Mouse (Mus musculus) myocyte (in vitro differentiated cells): ENCODE measurements around the gene Gm42906. TPM values are rescaled to one million over a fixed set of nuclear protein-coding genes. Genes with fewer than 3 reads are reported as not detected.

Experiments
- H3K27me3 ChIP-seq: one replicate; pipeline ENCODE4 v1.6.1; 2011; ENCODE audit not compliant: control insufficient read depth, insufficient read depth, insufficient read length
- H3K36me3 ChIP-seq: one replicate; pipeline ENCODE4 v1.6.1; 2011; ENCODE audit not compliant: control insufficient read depth, insufficient read depth
- H3K4me2 ChIP-seq: one replicate; pipeline ENCODE4 v1.6.1; 2011; ENCODE audit warnings: low read depth, control low read depth
- H3K4me3 ChIP-seq: one replicate; pipeline ENCODE4 v1.5.1; 2011; ENCODE audit warnings: mild to moderate bottlenecking, control low read depth, moderate library complexity
- H3K79me2 ChIP-seq: one replicate; pipeline ENCODE4 v1.6.1; 2011; ENCODE audit not compliant: control insufficient read depth, insufficient read depth
- H3ac ChIP-seq: one replicate; pipeline ENCODE4 v1.6.1; 2011; ENCODE audit not compliant: control insufficient read depth, insufficient read length
- CEBPB ChIP-seq: IDR thresholded peaks from 2 replicates; pipeline ENCODE4 v1.6.1; 2011; ENCODE audit warnings: mild to moderate bottlenecking, moderate library complexity; ENCODE audit not compliant: poor library complexity, insufficient read depth, severe bottlenecking
- E2F4 ChIP-seq: IDR thresholded peaks from one replicate; pipeline ENCODE4 v1.6.1; 2011; ENCODE audit warnings: mild to moderate bottlenecking, control low read depth, moderate library complexity; ENCODE audit not compliant: insufficient read depth
- MAX ChIP-seq: IDR thresholded peaks from one replicate; pipeline ENCODE4 v1.6.1; 2011; ENCODE audit warnings: low read depth, mild to moderate bottlenecking, control low read depth
- MYOD1 ChIP-seq, 3 experiments: IDR thresholded peaks; one replicate each; pipeline ENCODE4 v1.6.1; 2011; ENCODE audit warnings: control low read depth in 2 of 3, low read depth in 2 of 3, mild to moderate bottlenecking in 2 of 3, moderate library complexity in 1 of 3; ENCODE audit not compliant: insufficient read length in 2 of 3, control insufficient read depth in 1 of 3
- MYOG ChIP-seq, 3 experiments: IDR thresholded peaks; one replicate each; pipeline ENCODE4 v1.6.1; 2011; ENCODE audit warnings: control low read depth in 2 of 3, low read depth in 2 of 3, mild to moderate bottlenecking in 2 of 3; ENCODE audit not compliant: insufficient read length in 2 of 3, control insufficient read depth in 1 of 3, insufficient read depth in 1 of 3
- POLR2A ChIP-seq: IDR thresholded peaks from one replicate; pipeline ENCODE4 v1.6.1; 2011; ENCODE audit warnings: low read depth, mild to moderate bottlenecking, control low read depth, moderate library complexity; ENCODE audit not compliant: insufficient read length
- POLR2AphosphoS2 ChIP-seq: IDR thresholded peaks from one replicate; pipeline ENCODE4 v1.6.1; 2011; ENCODE audit warnings: low read depth, control low read depth; ENCODE audit not compliant: insufficient read length
- REST ChIP-seq: IDR thresholded peaks from one replicate; pipeline ENCODE4 v1.6.1; 2011; ENCODE audit warnings: mild to moderate bottlenecking, control low read depth, moderate library complexity; ENCODE audit not compliant: insufficient read depth, insufficient read length
- SRF ChIP-seq: IDR thresholded peaks from one replicate; pipeline ENCODE4 v1.6.1; 2011; ENCODE audit warnings: low read depth; ENCODE audit not compliant: control insufficient read depth, insufficient read length
- TCF12 ChIP-seq: IDR thresholded peaks from one replicate; pipeline ENCODE4 v1.6.1; 2011; ENCODE audit warnings: mild to moderate bottlenecking, control low read depth; ENCODE audit not compliant: poor library complexity, insufficient read depth, severe bottlenecking
- TCF3 ChIP-seq: IDR thresholded peaks from one replicate; pipeline ENCODE4 v1.6.1; 2011; ENCODE audit warnings: low read depth, control low read depth; ENCODE audit not compliant: insufficient read length
- USF1 ChIP-seq: IDR thresholded peaks from one replicate; pipeline ENCODE4 v1.6.1; 2011; ENCODE audit warnings: low read depth, mild to moderate bottlenecking, control low read depth, moderate library complexity
- polyA plus RNA-seq: library from polyadenylated mRNA; unstranded; fragments of >200 nt; fragmentation: generic; extraction: Trizol; gene quantifications from one replicate; pipeline ENCODE4 v1.2.1, GENCODE M21; 2012; ENCODE audit warnings: missing spikeins

The Gm42906 gene
- polyA plus RNA-seq, 1 experiment, result not detected

DNA sequence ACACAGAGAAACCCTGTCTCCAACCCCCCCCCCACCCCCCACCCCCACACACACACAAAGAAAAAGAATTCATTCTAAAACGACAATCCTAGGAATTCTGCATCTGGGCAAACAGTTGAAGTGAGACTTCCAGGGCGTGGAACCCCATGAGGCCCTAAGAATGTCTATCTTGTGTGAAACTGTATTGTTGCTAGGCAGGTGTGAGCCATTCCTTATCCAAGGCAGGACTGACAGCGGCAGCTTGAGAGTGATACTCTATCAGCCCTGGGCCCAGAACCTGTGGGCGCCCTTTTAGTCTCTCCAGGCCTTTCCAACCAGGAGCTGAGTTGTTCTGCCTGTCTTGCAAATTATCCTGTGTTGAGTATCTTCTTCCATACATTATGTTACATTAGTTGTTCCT is 129.6 kb downstream of the Gm42906 start:
- H3ac ChIP-seq, result no peak overlapping the region
- no peaks in the 10 kb centered on the region for H3K36me3 ChIP-seq
- peak in 2 of 3 experiments; percentile 84 to 93 for TF ChIP-seq MYOD1 (IDR thresholded peaks at IDR 0.05; ENCODE audit: control insufficient read depth in 1 of 3, insufficient read length in 2 of 3, low read depth in 2 of 3)
- peak; percentile 1 for TF ChIP-seq TCF3
- no peak for TF ChIP-seq REST
- peak in 1 of 3 experiments; percentile 55 for TF ChIP-seq MYOG (IDR thresholded peaks at IDR 0.05; ENCODE audit: control insufficient read depth in 1 of 3, insufficient read depth in 1 of 3, insufficient read length in 2 of 3, low read depth in 2 of 3)
- no peak overlapping the region for H3K4me2 ChIP-seq
- no peak overlapping the region for H3K4me3 ChIP-seq
- H3K27me3 ChIP-seq, result no peaks in the 10 kb centered on the region
- H3K79me2 ChIP-seq, result no peaks in the 10 kb centered on the region

DNA sequence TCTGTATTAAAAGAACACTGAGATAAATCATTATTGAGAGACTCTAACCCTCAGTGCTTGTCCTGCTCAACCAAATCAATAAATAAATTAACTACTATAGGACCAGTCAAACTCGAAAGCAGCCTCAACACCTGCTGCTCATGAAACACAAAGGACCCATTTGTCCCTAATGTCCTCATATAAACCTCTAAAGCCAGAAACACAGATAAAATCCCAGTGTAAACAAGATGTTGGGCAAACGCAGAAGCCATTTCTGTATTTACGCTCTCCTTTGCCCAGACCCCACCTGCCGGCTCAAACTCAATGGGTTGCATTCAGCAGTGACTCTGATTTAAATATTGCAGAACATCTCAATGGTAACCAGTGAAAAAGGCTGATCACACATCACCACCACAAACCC is 131.7 kb downstream of the Gm42906 start:
- H3K4me2 ChIP-seq, result no peak overlapping the region
- H3K4me3 ChIP-seq, result no peak overlapping the region
- H3K79me2 ChIP-seq, result no peaks in the 10 kb centered on the region
- no peaks in the 10 kb centered on the region for H3K36me3 ChIP-seq
- TF ChIP-seq SRF (no peak), CEBPB (no peak), MAX (no peak), MYOG (IDR thresholded peaks at IDR 0.05; ENCODE audit: control insufficient read depth in 1 of 3, insufficient read depth in 1 of 3, insufficient read length in 2 of 3, low read depth in 2 of 3) (no peak), USF1 (no peak), POLR2A (no peak), POLR2AphosphoS2 (no peak), TCF3 (no peak), MYOD1 (IDR thresholded peaks at IDR 0.05; ENCODE audit: control insufficient read depth in 1 of 3, insufficient read length in 2 of 3, low read depth in 2 of 3) (no peak), TCF12 (no peak), REST (no peak), E2F4 (no peak)
- H3ac ChIP-seq, result no peak overlapping the region
- H3K27me3 ChIP-seq, result no peaks in the 10 kb centered on the region

DNA sequence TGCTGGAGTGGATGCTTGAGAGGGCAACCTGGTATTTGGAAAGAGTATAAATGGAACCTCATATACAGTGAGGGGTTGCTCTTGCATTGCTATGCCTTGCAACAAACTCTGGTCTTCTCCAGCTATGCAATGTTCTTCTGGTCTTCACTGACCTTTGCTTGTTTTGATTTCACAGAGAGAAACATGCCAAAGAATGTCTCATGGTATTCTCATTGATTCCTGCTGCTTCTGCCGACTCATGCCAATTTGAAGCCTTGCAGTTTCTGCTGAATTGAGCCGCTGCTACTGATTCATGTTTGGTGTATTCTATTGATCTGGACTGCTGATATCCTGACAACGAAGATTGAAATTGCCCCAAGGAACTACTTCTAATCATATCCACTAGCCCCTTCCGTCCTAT is 134.4 kb downstream of the Gm42906 start:
- Histone ChIP-seq H3ac (no peak overlapping the region), H3K36me3 (no peaks in the 10 kb centered on the region), H3K4me2 (no peak overlapping the region), H3K4me3 (no peak overlapping the region), H3K27me3 (no peaks in the 10 kb centered on the region), H3K79me2 (no peaks in the 10 kb centered on the region)
- TF ChIP-seq USF1, result no peak
- TF ChIP-seq SRF, result no peak
- no peak for TF ChIP-seq MYOD1 (IDR thresholded peaks at IDR 0.05; ENCODE audit: control insufficient read depth in 1 of 3, insufficient read length in 2 of 3, low read depth in 2 of 3)
- no peak for TF ChIP-seq CEBPB

DNA sequence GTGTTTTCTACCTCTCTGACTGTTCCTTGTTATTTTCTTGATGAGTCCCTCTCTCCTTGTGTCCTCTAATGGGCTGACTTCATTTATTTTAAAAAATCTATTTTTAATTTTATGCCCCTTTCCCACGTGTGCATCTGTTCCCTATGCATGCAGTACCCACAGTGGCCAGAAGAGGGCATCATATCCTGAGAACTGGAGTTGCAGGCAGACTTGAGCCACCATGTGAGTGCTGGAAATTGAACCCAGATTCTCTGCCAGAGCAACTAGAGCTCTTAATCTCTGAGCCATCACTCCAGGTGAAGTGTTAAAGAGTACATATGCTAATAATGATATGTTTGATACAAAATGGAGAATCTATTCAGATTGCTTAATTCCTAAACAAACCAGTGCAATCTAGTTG is 135.7 kb downstream of the Gm42906 start:
- no peak overlapping the region for H3K4me3 ChIP-seq
- no peak overlapping the region for H3ac ChIP-seq
- no peaks in the 10 kb centered on the region for H3K79me2 ChIP-seq
- no peaks in the 10 kb centered on the region for H3K27me3 ChIP-seq
- TF ChIP-seq MYOD1 (IDR thresholded peaks at IDR 0.05; ENCODE audit: control insufficient read depth in 1 of 3, insufficient read length in 2 of 3, low read depth in 2 of 3), result no peak
- TF ChIP-seq E2F4, result no peak
- TF ChIP-seq POLR2A, result no peak
- no peak for TF ChIP-seq MYOG (IDR thresholded peaks at IDR 0.05; ENCODE audit: control insufficient read depth in 1 of 3, insufficient read depth in 1 of 3, insufficient read length in 2 of 3, low read depth in 2 of 3)
- no peak for TF ChIP-seq USF1
- TF ChIP-seq CEBPB, result no peak
- no peak for TF ChIP-seq REST
- no peak for TF ChIP-seq MAX
- no peak for TF ChIP-seq SRF
- TF ChIP-seq TCF12, result no peak
- TF ChIP-seq POLR2AphosphoS2, result no peak
- TF ChIP-seq TCF3, result no peak
- H3K36me3 ChIP-seq, result no peaks in the 10 kb centered on the region
- no peak overlapping the region for H3K4me2 ChIP-seq

DNA sequence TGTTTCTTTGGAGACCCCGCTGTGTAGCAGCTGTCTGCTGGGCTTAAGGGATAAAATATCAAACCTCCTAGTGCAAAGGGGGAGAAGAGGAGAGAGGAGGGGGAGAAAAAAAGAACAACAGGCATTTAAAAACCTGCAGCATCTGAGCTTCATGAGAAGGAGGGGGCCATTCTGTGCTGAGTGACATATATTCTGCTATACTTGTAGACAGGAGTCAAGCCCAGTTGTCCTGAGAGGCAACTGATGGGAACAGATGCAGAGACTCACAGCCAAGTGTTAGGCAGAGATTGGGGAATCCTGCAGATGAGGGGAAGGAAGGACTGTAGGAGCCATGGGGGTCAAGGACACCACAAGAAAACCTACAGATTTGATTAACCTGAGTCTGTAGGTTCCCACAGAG is 141.6 kb downstream of the Gm42906 start:
- H3K36me3 ChIP-seq, result no peaks in the 10 kb centered on the region

More for the DNA sequence above, 141.6 kb downstream of the Gm42906 start:
- no peak for TF ChIP-seq POLR2AphosphoS2
- no peak for TF ChIP-seq SRF
- no peak for TF ChIP-seq POLR2A
- peak; percentile 30 for TF ChIP-seq TCF3
- TF ChIP-seq TCF12, result peak; percentile 32
- TF ChIP-seq MYOG (IDR thresholded peaks at IDR 0.05; ENCODE audit: control insufficient read depth in 1 of 3, insufficient read depth in 1 of 3, insufficient read length in 2 of 3, low read depth in 2 of 3), result peak in 2 of 3 experiments; percentile 17 to 37
- no peak for TF ChIP-seq MAX
- TF ChIP-seq E2F4, result no peak
- no peak for TF ChIP-seq USF1
- no peak for TF ChIP-seq REST
- no peak for TF ChIP-seq CEBPB
- TF ChIP-seq MYOD1 (IDR thresholded peaks at IDR 0.05; ENCODE audit: control insufficient read depth in 1 of 3, insufficient read length in 2 of 3, low read depth in 2 of 3), result peak; percentile 69 to 93 (median 92)
- Histone ChIP-seq H3K4me2 (no peak overlapping the region), H3K4me3 (no peak overlapping the region), H3K79me2 (no peaks in the 10 kb centered on the region), H3ac (no peak overlapping the region), H3K27me3 (no peaks in the 10 kb centered on the region)
